Mouse (Mus musculus): ENCODE results near the gene Agxt2.

Gene Agxt2

DNA sequence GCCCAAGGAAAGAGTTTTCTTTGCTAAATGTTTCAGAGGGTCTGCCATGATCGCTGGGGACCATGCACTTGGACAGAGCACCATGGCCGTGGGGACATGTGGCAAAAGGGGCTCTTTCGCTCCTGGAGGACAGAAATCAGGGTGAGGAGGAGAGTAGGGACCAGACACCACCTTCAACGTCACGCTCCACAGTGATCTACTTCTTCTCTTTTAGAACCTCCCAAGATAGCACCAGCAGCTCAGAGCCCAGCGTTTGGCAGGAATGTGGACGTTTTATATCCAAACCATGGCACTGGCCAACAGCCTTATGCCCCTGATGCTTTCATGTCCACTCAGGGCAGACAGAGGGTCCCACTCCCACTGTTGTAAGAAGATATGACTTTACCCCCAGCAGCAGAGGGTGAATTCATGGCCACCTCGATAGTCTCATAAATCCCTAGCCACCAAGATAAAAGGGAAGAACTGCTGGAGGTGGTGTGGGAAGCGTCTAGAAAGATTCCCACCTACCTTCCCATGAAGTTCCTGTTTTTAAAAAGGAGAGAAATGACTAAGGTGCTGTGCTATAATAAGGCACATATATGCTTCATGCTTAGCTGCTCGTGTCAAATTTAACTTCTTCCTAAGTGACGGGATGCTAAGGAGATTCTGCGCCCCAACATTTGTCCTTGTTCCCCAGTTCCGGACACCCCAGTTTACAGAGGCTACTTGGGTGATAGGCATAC is 68.4 kb downstream of the Agxt2 start:
- no peak for DNase-seq (ENCODE audit: low read depth, low spot score)

DNA sequence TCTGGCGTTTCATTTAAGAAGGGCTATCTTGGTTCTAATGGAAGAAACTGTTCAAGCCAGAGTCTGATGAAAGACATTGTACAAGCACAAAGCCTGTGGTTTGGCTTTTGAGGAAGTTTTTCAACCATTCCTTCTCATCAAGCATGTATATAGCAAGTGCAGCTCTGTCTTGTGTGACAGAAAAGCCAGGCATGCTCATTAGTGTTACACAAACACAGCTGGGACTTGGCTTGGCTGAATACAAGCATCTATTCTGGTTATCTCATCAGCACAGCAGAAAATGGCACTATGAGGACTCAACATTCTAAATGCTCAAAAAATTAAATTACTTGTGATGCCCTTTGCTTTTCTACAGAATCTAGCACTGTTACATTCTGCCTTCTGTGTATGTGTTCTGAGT is 78.6 kb downstream of the Agxt2 start:
- no peak for DNase-seq (ENCODE audit: low read depth, low spot score)

DNA sequence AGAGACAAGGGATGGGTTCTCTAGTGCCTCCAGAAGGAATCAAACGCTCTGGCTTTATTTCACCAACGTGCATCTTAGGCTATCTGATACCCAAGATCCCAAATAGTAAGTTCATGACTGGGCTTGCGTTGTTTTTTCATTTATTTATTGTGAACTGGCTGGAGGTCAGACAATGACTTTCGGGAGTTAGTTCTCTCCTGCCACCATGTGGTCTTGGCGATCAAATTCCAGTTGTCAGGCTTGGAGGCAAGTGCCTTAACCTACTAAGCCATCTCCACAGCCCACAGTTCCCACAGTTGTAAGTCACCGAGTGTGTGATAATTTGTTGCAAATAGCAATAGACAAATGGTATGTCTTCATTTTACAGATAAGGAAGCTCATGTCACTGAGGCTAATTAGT is 81.6 kb downstream of the Agxt2 start:
- no peak for DNase-seq (ENCODE audit: low read depth, low spot score)

DNA sequence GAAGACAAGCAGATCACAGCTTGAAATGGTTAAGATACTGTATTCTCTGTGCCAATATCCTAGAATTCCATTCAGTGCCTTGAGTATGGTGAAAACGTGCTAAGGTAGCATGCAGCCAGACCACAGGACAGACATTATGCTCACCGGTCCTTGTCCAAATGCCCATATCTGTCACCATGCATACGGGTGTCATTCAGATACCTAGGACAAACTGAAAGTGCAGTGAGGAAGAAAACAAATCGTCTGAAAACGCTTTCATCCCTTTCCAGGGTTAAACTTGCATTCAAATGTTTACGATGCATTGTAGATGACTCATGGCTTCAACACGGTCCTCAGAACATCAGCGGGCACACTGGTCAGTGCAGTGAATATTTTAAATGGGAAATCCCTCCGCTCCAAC is 83.2 kb downstream of the Agxt2 start:
- no peak for DNase-seq (ENCODE audit: low read depth, low spot score)

DNA sequence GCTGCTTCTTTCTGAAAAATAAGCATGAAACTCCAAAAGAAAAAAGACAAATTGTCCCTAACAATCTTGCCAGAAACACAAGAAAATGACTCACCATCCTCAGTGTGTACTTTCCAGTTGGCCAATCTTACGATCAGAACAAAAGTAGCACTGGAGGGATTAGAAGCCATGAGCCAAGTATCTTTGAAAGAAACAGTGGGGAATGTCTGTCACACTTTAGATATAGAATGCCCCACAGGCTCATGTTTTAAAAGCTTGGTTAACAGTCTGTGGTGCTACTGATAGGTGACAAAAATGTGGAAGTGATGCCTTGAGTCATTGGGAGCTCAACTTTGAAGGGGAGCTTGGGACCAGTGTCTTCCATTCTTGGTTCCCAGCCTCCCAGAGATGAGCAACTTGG is 83.9 kb downstream of the Agxt2 start:
- no peak for DNase-seq (ENCODE audit: low read depth, low spot score)

DNA sequence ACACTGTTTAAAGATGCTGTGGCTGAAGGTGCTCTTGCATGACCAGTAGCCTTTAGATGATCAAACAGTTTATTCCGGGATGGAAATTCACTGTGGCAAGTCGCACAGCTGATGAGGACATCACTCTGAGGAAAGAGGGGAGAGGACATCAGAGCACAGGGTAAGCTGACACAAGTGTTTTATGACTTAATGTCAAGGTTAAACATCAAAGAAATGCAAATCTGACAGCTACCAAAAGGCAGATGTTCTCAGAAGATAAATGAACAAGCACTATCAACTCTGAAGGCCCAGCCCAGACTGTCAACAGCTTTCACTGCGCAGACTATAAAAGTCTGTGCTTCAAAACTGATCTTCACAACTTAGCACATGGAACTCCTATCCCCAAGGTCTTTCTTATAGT is 88.8 kb downstream of the Agxt2 start:
- no peak for DNase-seq (ENCODE audit: low read depth, low spot score)
